Comparison of ENCODE assay signal across 13 mouse cellular contexts in genomic region chr17:87361132-87361531, GRCm38 (mm10).
DNase-seq lines count a peak whose midpoint lies in the region; ATAC-seq and TF ChIP-seq lines count a peak whose summit lies in the region.
"Had no signal": no experiment of that assay in that cellular context is flagged by ENCODE, and none has a peak within 500 bp of the region (broad histone marks: within the 10 kb centered on the region; RNA-seq: fewer than 3 reads in every experiment).

No protein-coding gene starts in this region.

- peak; percentile 53 for ATAC-seq in forebrain, embryonic 14.5 days
- ATAC-seq in forebrain, embryonic 11.5 days (replicated peaks; ENCODE audit: low FRiP score), result no peak
- no peak for ATAC-seq in intestine, postnatal 0 days
- ATAC-seq: liver, postnatal 0 days had no signal

- 0 out of 2 replicates have a peak, but pooled peaks cover 5% of the 10 kb centered on the region for H3K4me1 ChIP-seq in forebrain, embryonic 14.5 days (ENCODE audit: control insufficient read depth, insufficient read depth, low read length)
- H3K4me1 ChIP-seq in forebrain, embryonic 11.5 days (replicated peaks; ENCODE audit: control insufficient read depth, insufficient read depth, low read length), result 0 out of 2 replicates have a peak, but pooled peaks cover 1% of the 10 kb centered on the region
- no peaks in the 10 kb centered on the region for H3K4me1 ChIP-seq in intestine, postnatal 0 days (replicated peaks; ENCODE audit: control insufficient read depth, insufficient read depth, low read length)

- no peak overlapping the region for H3K9ac ChIP-seq in forebrain, embryonic 14.5 days (ENCODE audit: low read length)
- H3K9ac ChIP-seq in forebrain, embryonic 11.5 days (ENCODE audit: low read length), result no peak overlapping the region
- no peak overlapping the region for H3K9ac ChIP-seq in intestine, postnatal 0 days (ENCODE audit: low read depth, low read length)
- H3K9ac ChIP-seq: limb, embryonic 12.5 days; liver, postnatal 0 days had no signal

- 36% methylated on average over 3 of the region's 3 CpGs for WGBS in forebrain, embryonic 14.5 days
- WGBS in forebrain, embryonic 11.5 days, result 44% methylated on average over 3 of the region's 3 CpGs
- WGBS in intestine, postnatal 0 days, result 78% methylated on average over 3 of the region's 3 CpGs

- no peak for TF ChIP-seq CTCF in intestine, postnatal 0 days (IDR thresholded peaks at IDR 0.05; ENCODE audit: low read depth)

- intact Hi-C loops in left cerebral cortex, postnatal 4 days (cut with DNase I), result no loop called here

- H3K36me3 ChIP-seq in forebrain, embryonic 14.5 days (ENCODE audit: control insufficient read depth, insufficient read depth, low read length), result no peaks in the 10 kb centered on the region
- H3K36me3 ChIP-seq in forebrain, embryonic 11.5 days (ENCODE audit: control insufficient read depth, insufficient read depth, low read length), result no peaks in the 10 kb centered on the region
- peaks cover 46% of the 10 kb centered on the region for H3K36me3 ChIP-seq in intestine, postnatal 0 days (ENCODE audit: control insufficient read depth, insufficient read depth)
- H3K36me3 ChIP-seq: limb, embryonic 12.5 days had no signal

- no peak overlapping the region for H3K4me2 ChIP-seq in forebrain, embryonic 14.5 days (ENCODE audit: low read length)
- no peak overlapping the region for H3K4me2 ChIP-seq in forebrain, embryonic 11.5 days (ENCODE audit: low read depth, low read length, severe bottlenecking)
- no peak overlapping the region for H3K4me2 ChIP-seq in intestine, postnatal 0 days (replicated peaks; ENCODE audit: low read depth)
- H3K4me2 ChIP-seq: limb, embryonic 12.5 days had no signal

- peak; percentile 51 for DNase-seq in forebrain, embryonic 14.5 days (ENCODE audit: low spot score)
- no peak for DNase-seq in forebrain, embryonic 11.5 days (ENCODE audit: low spot score)
- peak; percentile 83 for DNase-seq in left cerebral cortex, postnatal 4 days
- no peak for DNase-seq in left cerebral cortex, adult 11 months (ENCODE audit: low spot score)
- peak; percentile 33 for DNase-seq in cerebellum, adult 8-10 months
- DNase-seq in telencephalon, adult 2 months (ENCODE audit: low read depth, low spot score), result peak; percentile 51
- no peak for DNase-seq in spleen, adult 18-20 months
- DNase-seq: adrenal gland, postnatal 25 days; heart, adult 18-20 months; heart, postnatal 14 days; liver, postnatal 0 days had no signal

- peak overlapping the region; percentile 41; the same call in 1 of the 2 replicates for H3K27ac ChIP-seq in forebrain, embryonic 14.5 days (ENCODE audit: low read depth, low read length)
- H3K27ac ChIP-seq in forebrain, embryonic 11.5 days (ENCODE audit: low read depth, low read length), result no peak overlapping the region
- H3K27ac ChIP-seq in intestine, postnatal 0 days (ENCODE audit: low read depth, low read length), result no peak overlapping the region
- H3K27ac ChIP-seq: limb, embryonic 12.5 days had no signal

- H3K27me3 ChIP-seq in forebrain, embryonic 14.5 days (replicated peaks; ENCODE audit: control insufficient read depth, insufficient read depth, low read length), result no peaks in the 10 kb centered on the region
- H3K27me3 ChIP-seq in forebrain, embryonic 11.5 days (ENCODE audit: control insufficient read depth, insufficient read depth, low read length), result no peaks in the 10 kb centered on the region
- H3K27me3 ChIP-seq in intestine, postnatal 0 days (replicated peaks; ENCODE audit: control insufficient read depth, insufficient read depth, low read length), result no peaks in the 10 kb centered on the region

- H3K9me3 ChIP-seq in forebrain, embryonic 14.5 days (replicated peaks; ENCODE audit: control insufficient read depth, low read length), result no peaks in the 10 kb centered on the region
- no peaks in the 10 kb centered on the region for H3K9me3 ChIP-seq in forebrain, embryonic 11.5 days (ENCODE audit: control insufficient read depth, low read length)
- H3K9me3 ChIP-seq in intestine, postnatal 0 days (ENCODE audit: control insufficient read depth), result no peaks in the 10 kb centered on the region
- H3K9me3 ChIP-seq: limb, embryonic 12.5 days had no signal

- no peak overlapping the region for H3K4me3 ChIP-seq in forebrain, embryonic 14.5 days (ENCODE audit: low read depth, low read length)
- H3K4me3 ChIP-seq in forebrain, embryonic 11.5 days (ENCODE audit: low read depth, low read length), result no peak overlapping the region
- no peak overlapping the region for H3K4me3 ChIP-seq in intestine, postnatal 0 days (ENCODE audit: low read depth, low read length)
- H3K4me3 ChIP-seq: limb, embryonic 12.5 days had no signal

Comparison
In these comparisons a context has a peak if more than half of its experiments do, and no peak if none do; other contexts are left out.
1. DNase-seq: peak in forebrain, embryonic 14.5 days (single experiment), left cerebral cortex, postnatal 4 days (single experiment), cerebellum, adult 8-10 months (single experiment) and telencephalon, adult 2 months (single experiment); none in forebrain, embryonic 11.5 days (single experiment), left cerebral cortex, adult 11 months (single experiment) and spleen, adult 18-20 months (0 of 2).